9 mouse cellular contexts compared by ENCODE assay signal in genomic region chr4:63744693-63745171, GRCm38 (mm10). TPM values are rescaled to one million over a fixed set of nuclear protein-coding genes. Genes with fewer than 3 reads are reported as not detected.
DNase-seq lines count a peak whose midpoint lies in the region; ATAC-seq and TF ChIP-seq lines count a peak whose summit lies in the region.
"Had no signal": no experiment of that assay in that cellular context is flagged by ENCODE, and none has a peak within 500 bp of the region (broad histone marks: within the 10 kb centered on the region; RNA-seq: fewer than 3 reads in every experiment).

TSS of gene Tnfsf15 (minus strand) at chr4:63745113.

- TF ChIP-seq CTCF in gastrocnemius, adult 2 months (IDR thresholded peaks at IDR 0.05), result no peak
- no peak for TF ChIP-seq CTCF in liver, postnatal 0 days (IDR thresholded peaks at IDR 0.05; ENCODE audit: low read depth)

- no peaks in the 10 kb centered on the region for H3K27me3 ChIP-seq in intestine, embryonic 15.5 days (replicated peaks)
- H3K27me3 ChIP-seq in liver, postnatal 0 days (ENCODE audit: insufficient read depth, low read length), result peaks cover 9% of the 10 kb centered on the region; the same call in 1 of the 2 replicates
- H3K27me3 ChIP-seq: Patski had no signal

- ATAC-seq in intestine, embryonic 15.5 days, result peak; percentile 48
- peak; percentile 64 for ATAC-seq in liver, postnatal 0 days
- ATAC-seq: Patski had no signal

- H3K36me3 ChIP-seq in intestine, embryonic 15.5 days, result no peaks in the 10 kb centered on the region
- no peaks in the 10 kb centered on the region for H3K36me3 ChIP-seq in liver, postnatal 0 days (replicated peaks; ENCODE audit: insufficient read depth, low read length)

- peak within 1 kb of the TSS; percentile 41; the same call in 1 of the 2 replicates for H3K27ac ChIP-seq in gastrocnemius, adult 2 months
- H3K27ac ChIP-seq in intestine, embryonic 15.5 days, result no peak within 1 kb of the TSS
- H3K27ac ChIP-seq in liver, postnatal 0 days (ENCODE audit: low read depth), result no peak within 1 kb of the TSS

- peaks cover 28% of the 10 kb centered on the region for H3K4me1 ChIP-seq in intestine, embryonic 15.5 days (replicated peaks)
- 0 out of 2 replicates have a peak, but pooled peaks cover 4% of the 10 kb centered on the region for H3K4me1 ChIP-seq in liver, postnatal 0 days (ENCODE audit: insufficient read depth)

- no peak for TF ChIP-seq EP300 in liver, postnatal 0 days (IDR thresholded peaks at IDR 0.05; ENCODE audit: low read depth)

- peak within 1 kb of the TSS; percentile 37 for H3K4me2 ChIP-seq in intestine, embryonic 15.5 days (replicated peaks)
- H3K4me2 ChIP-seq in liver, postnatal 0 days (ENCODE audit: low read depth, low read length), result no peak within 1 kb of the TSS; the same call in 1 of the 2 replicates

- no peak within 1 kb of the TSS for H3K9ac ChIP-seq in intestine, embryonic 15.5 days
- H3K9ac ChIP-seq in liver, postnatal 0 days (replicated peaks), result no peak within 1 kb of the TSS

- DNase-seq in right cerebral cortex, postnatal 14 days, result peak; percentile 13
- DNase-seq in right cerebral cortex, postnatal 36 days (ENCODE audit: low spot score in 2 of 2), result no peak
- DNase-seq in gastrocnemius, adult 2 months, result peak; percentile 84
- DNase-seq in liver, postnatal 0 days, result peak; percentile 77
- peak; percentile 70 for DNase-seq in testis, postnatal 10 days (ENCODE audit: low spot score)
- no peak for DNase-seq in spleen, postnatal 10 days (ENCODE audit: low spot score in 2 of 2)
- DNase-seq in embryo, embryonic 10.5 days (ENCODE audit: low spot score), result no peak

- WGBS in intestine, embryonic 15.5 days, result 20% methylated on average over 8 of the region's 8 CpGs
- WGBS in liver, postnatal 0 days (ENCODE audit: insufficient replicate concordance), result 44% methylated on average over 8 of the region's 8 CpGs

- intact Hi-C loops in gastrocnemius, adult 2 months (cut with DNase I), result no loop called here

- no peaks in the 10 kb centered on the region for H3K9me3 ChIP-seq in intestine, embryonic 15.5 days
- H3K9me3 ChIP-seq in liver, postnatal 0 days (ENCODE audit: low read length), result no peaks in the 10 kb centered on the region; the same call in 1 of the 2 replicates

- peak within 1 kb of the TSS; percentile 51 for H3K4me3 ChIP-seq in gastrocnemius, adult 2 months
- no peak within 1 kb of the TSS for H3K4me3 ChIP-seq in intestine, embryonic 15.5 days (replicated peaks)
- no peak within 1 kb of the TSS for H3K4me3 ChIP-seq in liver, postnatal 0 days (ENCODE audit: low read depth, low read length)

RNA-seq across cellular contexts. Expression of gene Tnfsf15, which starts in this region (rescaled TPM):
- total RNA-seq in gastrocnemius, adult 2 months (2021), result under 1 TPM in 1 of 2 experiments, not detected in 1; 0.08 TPM
- polyA plus RNA-seq in intestine, embryonic 15.5 days (2015; fragmentation: Nextera tagmentation; extraction: Ambion mirVana), result 0.16 and 0.28 TPM in 2 replicates
- polyA plus RNA-seq in liver, postnatal 0 days (2015; fragmentation: Nextera tagmentation; extraction: Ambion mirVana), result not detected in 2 replicates

Comparison
In these comparisons a context has a peak if more than half of its experiments do, and no peak if none do; other contexts are left out.
1. DNase-seq: peak in right cerebral cortex, postnatal 14 days (single experiment) and testis, postnatal 10 days (single experiment); none in right cerebral cortex, postnatal 36 days (0 of 2), spleen, postnatal 10 days (0 of 2) and embryo, embryonic 10.5 days (single experiment).
2. Peak in DNase-seq, H3K4me3 ChIP-seq and H3K27ac ChIP-seq in gastrocnemius, adult 2 months; RNA of the gene not detected or under 1 TPM.
3. Peak in ATAC-seq and H3K4me2 ChIP-seq in intestine, embryonic 15.5 days; RNA of the gene not detected or under 1 TPM.
4. Peak in DNase-seq and ATAC-seq in liver, postnatal 0 days; RNA of the gene not detected or under 1 TPM.